Mouse (Mus musculus): ENCODE data around the gene Ezr.

DNA sequence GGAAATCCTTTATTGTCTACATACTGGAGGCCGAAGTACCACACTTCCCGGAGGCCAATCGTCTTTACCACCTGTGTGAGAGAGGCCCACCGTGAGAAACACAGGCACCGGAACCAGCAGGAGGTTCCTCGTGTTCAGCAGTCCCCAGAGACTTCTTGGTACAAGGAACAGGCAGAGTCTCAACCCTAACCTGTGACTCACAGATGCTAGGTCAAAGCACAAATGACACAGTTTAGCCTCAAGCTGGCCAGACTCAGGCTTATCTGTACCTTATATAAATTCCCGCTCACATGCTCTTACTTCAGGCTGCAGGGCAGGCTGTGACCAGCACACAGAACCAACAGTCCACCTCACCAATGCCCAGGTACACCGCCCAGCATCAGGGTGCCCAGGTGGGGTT is 26.7 kb downstream of the Ezr start:
- TF ChIP-seq CTCF (IDR thresholded peaks at IDR 0.05; ENCODE audit: low read depth) (no peak), EP300 (optimal IDR thresholded peaks at IDR 0.05) (no peak)

All from stomach, postnatal 0 days (tissue).